Mouse (Mus musculus) adrenal gland, postnatal 14 days (tissue): ENCODE measurements around the gene Zfp579. TPM values are rescaled to one million over a fixed set of nuclear protein-coding genes. Genes with fewer than 3 reads are reported as not detected.
"Not testable (repeated sequence)": the region's sequence is repeated elsewhere in the genome, so short reads cannot be mapped to it uniquely, and the experiment has no call there.

Experiments
- DNase-seq: peaks from one replicate; pipeline ENCODE4 v3.0.0; 2021; ENCODE audit warnings: mixed read lengths
- long read RNA-seq, 2 experiments: library from polyadenylated mRNA; stranded (forward); transcript quantifications; one replicate each; pipeline ENCODE4 v2.0.0; 2021
- total RNA-seq: library from RNA; stranded (reverse); gene quantifications from 2 replicates; pipeline ENCODE4 v1.2.3, GENCODE M21; 2021

Gene Zfp579
- total RNA-seq = 17.8 and 20.5 TPM in 2 replicates
- long read RNA-seq, experiment 1, transcript Zfp579-206 (1 exons, 2,489 nt) = major isoform, 6 of 10 reads
- long read RNA-seq, experiment 1, partial matches to known transcripts = 0 of 10 reads
- long read RNA-seq, experiment 1, other reads (novel, unspliced or antisense) = 0 of 10 reads
- long read RNA-seq, experiment 2, transcript Zfp579-201 (2 exons, 2,157 nt) = major isoform, 5 of 11 reads
- long read RNA-seq, experiment 2, partial matches to known transcripts = 0 of 11 reads
- long read RNA-seq, experiment 2, other reads (novel, unspliced or antisense) = 0 of 11 reads

- DNase-seq = peak; percentile 98
Measured at GRCm38 (mm10) chr7:4996003-4996895, at the start of gene Zfp579. TSS of gene Zfp579 (minus strand) at chr7:4996158.

- no peak for DNase-seq
Measured at GRCm38 (mm10) chr7:5044981-5045380, 49.0 kb upstream of the Zfp579 start.

- DNase-seq = no peak
Measured at GRCm38 (mm10) chr7:5038940-5039339, 43.0 kb upstream of the Zfp579 start.

GRCm38 (mm10) chr7:5038109-5038732 lies 42.3 kb upstream of the Zfp579 start, which contains the start of gene Zfp784:
TSS of gene Zfp784 (minus strand) at chr7:5038446.
- peak; percentile 97 for DNase-seq

- no peak for DNase-seq
Measured at GRCm38 (mm10) chr7:5037467-5037866, 41.5 kb upstream of the Zfp579 start.

DNA sequence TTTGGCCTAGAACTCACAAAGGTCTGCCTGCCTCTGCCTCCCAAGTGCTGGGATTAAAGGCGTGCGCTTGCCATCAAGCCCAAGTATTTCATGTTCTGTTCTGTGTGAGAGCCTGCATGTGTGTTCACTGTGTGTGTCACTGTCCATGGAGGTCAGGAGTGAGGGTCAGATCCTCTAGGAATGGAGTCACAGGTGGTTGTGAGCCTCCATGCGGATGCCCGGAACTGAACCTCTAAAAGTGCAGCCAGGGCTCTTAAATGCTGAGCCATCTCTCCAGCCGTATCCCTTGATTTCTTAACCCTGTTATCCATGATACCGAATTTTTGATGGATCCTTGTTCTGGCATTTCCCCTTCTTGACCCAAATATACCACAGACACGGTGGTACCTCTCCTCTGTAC lies 41.1 kb upstream of the Zfp579 start:
- DNase-seq = no peak

- no peak for DNase-seq
Measured at GRCm38 (mm10) chr7:5036136-5036535, 40.2 kb upstream of the Zfp579 start.

DNA sequence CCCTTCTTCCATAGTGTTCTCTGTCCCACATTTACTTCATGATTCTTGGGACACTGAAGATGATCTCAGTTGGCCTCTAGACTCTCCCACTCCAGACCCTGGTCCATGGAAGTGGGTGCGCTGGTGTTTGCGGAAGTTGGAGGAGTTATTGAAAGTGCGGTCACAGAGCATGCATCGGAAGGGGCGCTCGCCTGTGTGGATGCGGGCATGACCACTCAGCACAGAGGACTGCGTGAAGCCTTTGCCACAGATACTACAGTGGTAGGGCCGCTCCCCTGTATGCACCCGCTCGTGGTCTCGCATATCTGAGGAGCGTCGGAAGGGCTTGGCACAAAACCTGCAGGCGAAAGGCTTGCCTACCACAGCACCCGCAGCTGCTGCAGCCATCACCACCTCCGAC lies 39.7 kb upstream of the Zfp579 start:
- no peak for DNase-seq

DNA sequence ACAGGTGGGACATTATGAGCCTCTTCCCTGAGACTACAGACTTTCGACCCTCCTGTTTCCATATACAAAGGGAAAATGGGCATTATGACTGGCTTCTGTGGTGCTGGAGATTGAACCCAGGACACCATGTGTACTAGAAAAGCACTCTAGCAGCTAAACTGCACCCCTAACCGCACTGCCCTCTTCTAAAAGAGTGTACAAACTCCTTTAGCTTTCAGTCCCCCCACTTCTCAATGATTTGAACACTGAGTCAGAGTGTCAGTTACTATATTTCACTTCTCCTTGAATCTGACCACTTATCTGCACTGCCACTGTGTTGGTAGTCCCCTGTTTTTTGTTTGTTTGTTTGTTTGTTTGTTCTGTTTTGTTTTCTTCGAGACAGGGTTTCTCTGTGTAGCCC lies 37.9 kb upstream of the Zfp579 start, which contains the start of gene 4632433K11Rik:
TSS of gene 4632433K11Rik (plus strand) at position 301 of the 400 bp plus-strand sequence.
- no peak for DNase-seq

- no peak for DNase-seq
Measured at GRCm38 (mm10) chr7:5031496-5031895, 35.5 kb upstream of the Zfp579 start.

- DNase-seq = no peak
Measured at GRCm38 (mm10) chr7:5030554-5031275, 34.8 kb upstream of the Zfp579 start.

GRCm38 (mm10) chr7:5029946-5030345 lies 34.0 kb upstream of the Zfp579 start:
- no peak for DNase-seq

DNA sequence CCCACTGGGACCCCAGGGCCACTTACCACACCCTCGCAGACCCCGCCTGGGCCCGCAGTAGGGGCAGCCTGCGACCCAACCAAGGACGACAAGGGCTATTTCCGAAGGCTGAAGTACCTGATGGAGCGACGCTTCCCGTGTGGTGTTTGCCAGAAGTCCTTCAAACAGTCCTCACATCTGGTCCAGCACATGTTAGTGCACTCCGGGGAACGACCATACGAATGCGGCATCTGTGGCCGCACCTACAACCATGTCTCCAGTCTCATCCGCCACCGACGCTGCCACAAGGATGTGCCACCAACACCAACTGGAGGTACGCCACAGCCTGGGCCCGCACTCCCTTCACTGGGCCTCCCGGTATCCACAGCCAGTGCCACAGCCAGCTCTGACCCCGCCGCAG lies 33.6 kb upstream of the Zfp579 start:
- DNase-seq = no peak

DNA sequence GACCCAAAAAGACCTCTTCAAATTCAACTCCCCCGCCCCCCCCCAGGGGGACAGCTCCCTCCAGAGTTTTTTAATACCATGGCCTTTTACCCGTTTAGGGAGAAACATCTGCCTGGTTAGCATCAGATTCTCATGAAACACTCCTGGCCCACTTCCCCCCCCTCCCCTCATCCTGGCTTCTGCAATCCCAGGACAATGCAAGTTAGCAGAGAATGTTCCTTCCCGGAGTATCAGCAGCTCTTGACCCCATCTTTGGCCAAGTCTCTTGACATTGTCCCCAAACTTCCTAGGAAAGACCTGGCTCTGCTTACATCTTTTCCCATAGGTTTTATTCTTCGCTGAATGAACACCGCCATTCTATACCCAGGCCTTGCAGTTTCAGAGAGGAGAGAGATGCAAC lies 25.2 kb upstream of the Zfp579 start:
- DNase-seq = no peak

- no peak for DNase-seq
Measured at GRCm38 (mm10) chr7:5020685-5021084, 24.7 kb upstream of the Zfp579 start.

GRCm38 (mm10) chr7:5020000-5020681 lies 24.2 kb upstream of the Zfp579 start, which contains the start of the genes Zfp865 and Ccdc106:
TSS of gene Zfp865 (plus strand) at chr7:5020376.
TSS of gene Ccdc106 (plus strand) at chr7:5020553.
- DNase-seq = peak; percentile 100

GRCm38 (mm10) chr7:5019576-5019975 lies 23.6 kb upstream of the Zfp579 start:
- not testable (repeated sequence) for DNase-seq

- DNase-seq = no peak
Measured at GRCm38 (mm10) chr7:5017931-5018330, 22.0 kb upstream of the Zfp579 start.

GRCm38 (mm10) chr7:5017352-5017751 lies 21.4 kb upstream of the Zfp579 start:
- peak; percentile 27 for DNase-seq

DNA sequence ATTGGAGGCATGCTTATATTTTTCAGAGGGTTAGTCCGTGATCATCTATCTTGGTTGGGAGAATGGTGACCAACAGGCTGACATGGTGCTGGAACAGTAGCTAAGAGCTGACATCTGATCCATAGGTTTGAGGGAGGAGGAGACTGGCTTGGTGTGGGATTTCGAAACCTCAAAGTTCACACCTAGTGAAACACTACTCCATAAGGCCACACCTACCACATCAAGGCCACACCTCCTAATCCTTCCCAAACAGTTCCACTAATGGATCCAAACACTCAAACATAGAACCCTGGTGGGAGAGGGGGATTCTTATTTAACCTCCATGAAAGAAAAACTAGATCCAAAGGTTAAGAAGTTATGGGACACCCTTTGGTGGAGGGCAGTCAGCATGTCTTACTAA lies 21.0 kb upstream of the Zfp579 start:
- no peak for DNase-seq

DNA sequence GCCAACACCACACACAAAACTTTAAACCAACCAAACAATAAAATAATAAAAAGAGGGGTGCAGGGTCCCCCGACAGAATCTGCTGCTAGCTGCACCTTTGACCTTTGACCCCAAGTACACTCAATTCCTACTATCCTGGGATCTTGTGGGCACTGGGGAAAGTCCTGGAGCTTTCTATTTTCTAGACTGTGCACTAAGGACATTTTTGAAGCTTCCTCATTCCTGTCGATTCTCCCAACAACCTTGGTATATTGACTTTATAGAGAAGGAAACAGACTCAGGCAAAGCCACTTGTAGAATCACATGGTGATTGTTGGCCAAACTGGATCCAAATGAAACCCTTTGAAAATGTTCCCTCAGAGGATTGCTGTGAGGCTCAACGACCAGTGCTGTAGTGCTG lies 20.1 kb upstream of the Zfp579 start:
- DNase-seq = no peak
